Comparison of ENCODE assay signal across 9 mouse cellular contexts in genomic region chr4:150239087-150239480, GRCm38 (mm10). TPM values are rescaled to one million over a fixed set of nuclear protein-coding genes. Genes with fewer than 3 reads are reported as not detected.
DNase-seq lines count a peak whose midpoint lies in the region; ATAC-seq and TF ChIP-seq lines count a peak whose summit lies in the region.
"Had no signal": no experiment of that assay in that cellular context is flagged by ENCODE, and none has a peak within 500 bp of the region (broad histone marks: within the 10 kb centered on the region; RNA-seq: fewer than 3 reads in every experiment).

No protein-coding gene starts in this region.

- DNase-seq in heart, adult 11 months: peak; percentile 88
- no peak for DNase-seq in heart, postnatal 25 days (ENCODE audit: low spot score)
- DNase-seq in CD4-positive helper T cell, adult 2 months (ENCODE audit: low read depth, low spot score): peak; percentile 25
- DNase-seq in liver, embryonic 14.5 days (ENCODE audit: low read depth in 3 of 3, low spot score in 3 of 3): no peak
- DNase-seq in right cerebral cortex, postnatal 25 days: no peak
- no peak for DNase-seq in testis, postnatal 14 days (ENCODE audit: low spot score)
- no peak for DNase-seq in adrenal gland, postnatal 10 days
- DNase-seq: right cerebral cortex, postnatal 4 days had no signal

- intact Hi-C loops in heart, postnatal 25 days (cut with DNase I): no loop called here

- peak overlapping the region; percentile 88; the same call in 1 of the 2 replicates for H3K9ac ChIP-seq in forebrain, embryonic 15.5 days (replicated peaks)
- H3K9ac ChIP-seq in liver, embryonic 14.5 days (replicated peaks): no peak overlapping the region

- H3K27ac ChIP-seq in forebrain, embryonic 15.5 days (replicated peaks): 0 out of 2 replicates have a peak overlapping the region, but pooled peaks have one; percentile 6
- H3K27ac ChIP-seq in liver, embryonic 14.5 days: no peak overlapping the region

- no peak for ATAC-seq in forebrain, embryonic 15.5 days (replicated peaks)
- no peak for ATAC-seq in liver, embryonic 14.5 days (ENCODE audit: insufficient read depth)

- TF ChIP-seq EP300 in liver, embryonic 14.5 days (IDR thresholded peaks at IDR 0.05; ENCODE audit: low read depth): no peak

- peaks cover 31% of the 10 kb centered on the region for H3K36me3 ChIP-seq in forebrain, embryonic 15.5 days
- H3K36me3 ChIP-seq in liver, embryonic 14.5 days (replicated peaks; ENCODE audit: control insufficient read depth, insufficient read depth, low read depth): peaks cover 34% of the 10 kb centered on the region

- 27% methylated on average over 5 of the region's 5 CpGs for WGBS in forebrain, embryonic 15.5 days
- 49% methylated on average over 5 of the region's 5 CpGs for WGBS in liver, embryonic 14.5 days (ENCODE audit: insufficient replicate concordance)

- H3K4me1 ChIP-seq in forebrain, embryonic 15.5 days: peaks cover 40% of the 10 kb centered on the region
- peaks cover 30 to 38% of the 10 kb centered on the region in 2 experiments for H3K4me1 ChIP-seq in liver, embryonic 14.5 days (replicated peaks; ENCODE audit: control insufficient read depth in 2 of 2, insufficient read depth in 2 of 2, low read length in 1 of 2)

- no peaks in the 10 kb centered on the region for H3K27me3 ChIP-seq in forebrain, embryonic 15.5 days
- H3K27me3 ChIP-seq in liver, embryonic 14.5 days (ENCODE audit: control insufficient read depth, insufficient read depth, low read length): no peaks in the 10 kb centered on the region

- peak overlapping the region; percentile 75 for H3K4me2 ChIP-seq in forebrain, embryonic 15.5 days (replicated peaks)
- peak overlapping the region; percentile 97 for H3K4me2 ChIP-seq in liver, embryonic 14.5 days (ENCODE audit: low read depth)

- TF ChIP-seq CTCF in liver, embryonic 14.5 days (IDR thresholded peaks at IDR 0.05; ENCODE audit: low read depth): no peak

- no peaks in the 10 kb centered on the region for H3K9me3 ChIP-seq in forebrain, embryonic 15.5 days
- no peaks in the 10 kb centered on the region for H3K9me3 ChIP-seq in liver, embryonic 14.5 days (ENCODE audit: control insufficient read depth, low read length)

- peak overlapping the region; percentile 78 for H3K4me3 ChIP-seq in forebrain, embryonic 15.5 days
- peak overlapping the region; percentile 56 to 86 for H3K4me3 ChIP-seq in liver, embryonic 14.5 days (ENCODE audit: insufficient read depth in 1 of 2, low read depth in 2 of 2, low read length in 2 of 2)

RNA-seq across cellular contexts. Expression of gene Eno1, which starts 2.6 kb away (rescaled TPM):
- 100 to 1,000 TPM; 119 to 136 TPM for total RNA-seq in heart, postnatal 25 days (2021)
- polyA plus RNA-seq in forebrain, embryonic 15.5 days (2015; fragmentation: Nextera tagmentation; extraction: Ambion mirVana): 953 and 957 TPM in 2 replicates
- 167 and 215 TPM in 2 replicates for polyA plus RNA-seq in liver, embryonic 14.5 days (2012; rRNA removed)
- polyA plus RNA-seq in liver, embryonic 14.5 days (2014; fragmentation: Nextera tagmentation; extraction: Ambion mirVana): 451 and 488 TPM in 2 replicates
- total RNA-seq in adrenal gland, postnatal 10 days (2021): 100 to 1,000 TPM; 442 to 474 TPM

RNA-seq across cellular contexts. Expression of gene Car6, which starts 38.0 kb away (rescaled TPM):
- total RNA-seq in heart, postnatal 25 days (2021): not detected
- not detected in 2 replicates for polyA plus RNA-seq in forebrain, embryonic 15.5 days (2015; fragmentation: Nextera tagmentation; extraction: Ambion mirVana)
- 0.02 and 0.17 TPM in 2 replicates for polyA plus RNA-seq in liver, embryonic 14.5 days (2012; rRNA removed)
- polyA plus RNA-seq in liver, embryonic 14.5 days (2014; fragmentation: Nextera tagmentation; extraction: Ambion mirVana): 0.09 TPM in 1 of 2 replicates, not detected in the other
- total RNA-seq in adrenal gland, postnatal 10 days (2021): under 1 TPM; 0.27 to 0.54 TPM

RNA-seq across cellular contexts. Expression of gene Rere, which starts 42.4 kb away (rescaled TPM):
- 10 to 100 TPM; 37.8 to 51.5 TPM for total RNA-seq in heart, postnatal 25 days (2021)
- 26.6 and 32.0 TPM in 2 replicates for polyA plus RNA-seq in forebrain, embryonic 15.5 days (2015; fragmentation: Nextera tagmentation; extraction: Ambion mirVana)
- polyA plus RNA-seq in liver, embryonic 14.5 days (2012; rRNA removed): 4.8 and 5.6 TPM in 2 replicates
- polyA plus RNA-seq in liver, embryonic 14.5 days (2014; fragmentation: Nextera tagmentation; extraction: Ambion mirVana): 5.1 and 8.8 TPM in 2 replicates
- total RNA-seq in adrenal gland, postnatal 10 days (2021): 100 to 1,000 TPM in 1 of 2 experiments, 10 to 100 TPM in 1; 85.3 to 118 TPM

Comparison
In these comparisons a context has a peak if more than half of its experiments do, and no peak if none do; other contexts are left out.
1. DNase-seq: peak in heart, adult 11 months (single experiment) and CD4-positive helper T cell, adult 2 months (single experiment); none in heart, postnatal 25 days (single experiment), liver, embryonic 14.5 days (0 of 3), right cerebral cortex, postnatal 25 days (single experiment), testis, postnatal 14 days (single experiment) and adrenal gland, postnatal 10 days (single experiment).